Mouse (Mus musculus) kidney, postnatal 14 days (tissue): ENCODE results near the gene Zic4.

Experiments
- DNase-seq: peaks from one replicate; pipeline ENCODE4 v3.0.0; 2022; ENCODE audit warnings: mixed read lengths

The Zic4 gene

DNA sequence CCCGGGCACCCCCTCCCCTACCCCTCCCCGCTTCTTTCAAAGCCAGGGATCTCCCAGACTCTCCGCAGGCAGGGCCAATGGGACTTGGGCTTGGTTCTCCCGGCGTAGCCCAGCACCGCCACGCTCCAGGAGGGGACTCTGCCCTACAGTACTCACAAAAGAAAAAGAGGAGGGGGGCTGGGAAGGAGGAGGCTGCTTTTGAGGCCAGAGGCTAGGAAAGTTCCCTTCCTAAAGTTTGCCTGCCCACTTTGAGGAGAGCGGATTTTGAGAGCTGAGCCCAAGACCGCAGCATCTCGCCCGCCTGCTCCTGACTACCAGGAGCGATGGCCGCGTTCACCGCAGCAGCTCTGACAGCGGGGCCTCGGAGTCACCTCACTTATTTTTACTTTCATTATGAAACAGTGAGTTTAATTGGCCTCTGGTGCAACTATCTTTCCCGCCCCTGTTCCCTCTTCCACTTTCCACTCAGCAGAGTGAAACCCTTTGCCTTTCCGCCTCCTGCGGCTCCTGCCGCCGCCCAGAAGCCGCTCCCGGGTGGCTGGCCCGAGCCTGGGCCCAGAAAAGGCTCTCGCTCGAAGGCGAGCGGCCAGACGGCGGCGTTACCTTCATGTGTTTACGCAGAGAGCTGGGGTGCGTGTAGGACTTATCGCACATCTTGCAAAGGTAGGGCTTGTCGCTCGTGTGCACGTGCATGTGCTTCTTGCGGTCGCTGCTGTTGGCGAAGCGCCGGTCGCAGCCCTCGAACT is at the start of gene Zic4:
Gene Zic4 (plus strand): TSS at position 558 of the 746 bp plus-strand sequence.
- no peak for DNase-seq

DNA sequence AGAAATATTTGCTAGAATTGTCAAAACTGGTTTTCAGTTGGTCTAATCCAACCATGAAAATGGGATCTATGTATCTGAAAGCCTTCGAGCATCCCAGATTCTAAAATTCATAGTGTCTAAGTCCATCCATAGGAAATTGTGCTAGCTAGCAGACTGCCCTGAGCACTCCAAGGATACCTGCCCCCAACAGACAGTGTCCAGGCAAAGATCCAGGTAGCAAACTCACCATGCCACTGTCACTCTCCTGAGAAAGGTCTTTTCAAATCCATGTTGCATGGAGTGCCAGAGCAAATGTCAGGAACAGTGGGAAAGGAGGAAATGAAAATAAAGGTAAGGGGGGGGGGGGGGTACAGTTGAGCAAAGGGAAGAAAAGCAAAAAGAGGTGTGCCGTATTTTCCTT is 14.6 kb upstream of the Zic4 start:
- no peak for DNase-seq

DNA sequence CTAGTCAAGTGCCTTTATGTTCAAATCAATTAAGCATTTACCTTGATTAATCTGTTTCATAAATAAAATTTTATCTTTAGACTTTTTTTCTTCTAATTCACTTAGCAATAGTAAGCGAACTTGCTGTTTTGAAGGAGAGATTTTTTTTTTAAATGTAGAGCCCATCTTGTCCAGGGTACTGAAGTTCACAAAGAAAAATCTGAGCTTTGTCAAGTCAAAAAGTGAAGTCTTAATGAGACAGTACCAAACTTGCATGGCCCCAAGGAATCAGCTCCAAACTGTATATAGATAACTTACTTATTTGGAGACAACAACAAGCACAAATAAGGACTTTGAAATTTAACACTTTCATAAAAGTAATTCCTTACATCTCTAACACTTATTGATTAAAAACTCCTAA is 13.5 kb upstream of the Zic4 start:
- no peak for DNase-seq

GRCm38 (mm10) chr9:91350211-91350791 is 11.9 kb upstream of the Zic4 start:
- DNase-seq, result no peak

GRCm38 (mm10) chr9:91350861-91351291 is 11.3 kb upstream of the Zic4 start:
- DNase-seq, result no peak

- DNase-seq, result no peak
Observed at GRCm38 (mm10) chr9:91351361-91351760, 10.9 kb upstream of the Zic4 start.

- no peak for DNase-seq
Observed at GRCm38 (mm10) chr9:91351961-91352411, 10.2 kb upstream of the Zic4 start.

- DNase-seq, result no peak
Observed at GRCm38 (mm10) chr9:91352786-91353185, 9.4 kb upstream of the Zic4 start.

DNA sequence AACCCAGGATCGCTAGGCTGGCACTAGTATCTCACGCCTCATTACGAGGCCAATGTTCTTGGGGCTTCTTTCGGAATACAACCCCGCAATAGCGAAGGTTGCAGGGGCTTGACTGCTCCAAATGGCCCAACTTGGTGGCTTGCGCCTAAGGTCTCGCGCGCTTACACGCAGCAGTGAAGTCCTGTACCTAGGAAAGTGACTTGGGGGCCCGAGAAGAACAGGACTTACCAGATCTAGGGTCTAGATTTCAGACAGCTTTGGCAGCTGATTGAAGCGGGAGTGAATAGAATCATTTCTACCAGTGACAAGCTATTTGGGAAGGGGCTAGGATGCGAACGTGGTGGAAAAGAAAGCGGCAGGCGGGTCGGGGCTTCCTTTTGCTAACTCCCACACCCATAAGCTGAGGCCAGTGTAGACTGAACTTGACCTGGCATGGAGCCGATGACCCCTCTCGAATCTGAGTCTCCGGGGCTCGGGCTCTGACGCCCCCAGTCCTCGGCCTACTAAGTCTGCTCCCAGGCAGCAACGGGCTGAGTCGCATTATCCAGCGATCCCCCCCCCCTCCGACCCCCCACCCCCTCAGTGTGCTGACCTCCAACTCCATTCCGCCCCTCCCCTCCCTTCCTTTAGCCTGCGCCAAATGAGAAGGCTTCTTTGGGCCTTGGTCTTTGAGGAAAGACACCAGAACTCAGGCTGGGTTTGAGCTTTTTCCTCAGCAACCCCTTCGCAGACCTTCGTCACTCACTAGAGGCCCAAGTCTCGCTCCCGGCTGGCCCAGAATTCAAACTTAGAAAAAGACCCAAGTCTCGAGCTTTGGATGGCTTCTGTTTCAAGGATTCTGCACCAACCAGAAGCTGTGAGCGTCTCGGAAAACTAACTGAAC is 8.4 kb upstream of the Zic4 start:
- DNase-seq, result no peak

GRCm38 (mm10) chr9:91354434-91355269 is 7.6 kb upstream of the Zic4 start:
- no peak for DNase-seq

DNA sequence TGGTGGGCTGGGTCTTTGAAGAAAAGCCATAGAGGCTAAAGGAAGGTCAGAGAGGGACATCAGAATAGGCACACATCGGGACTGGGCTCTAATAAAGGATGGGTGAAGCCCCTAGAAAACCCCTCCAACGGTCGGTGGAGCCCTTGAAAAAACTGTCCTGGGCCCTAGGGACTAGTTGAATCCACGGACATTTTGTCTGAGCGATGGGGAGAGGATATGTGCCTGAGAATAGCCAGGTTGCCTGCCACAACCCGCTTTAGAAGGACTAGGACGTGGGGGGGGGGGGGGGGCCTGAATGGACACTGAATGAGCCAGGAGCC is 7.0 kb upstream of the Zic4 start:
- DNase-seq, result no peak

GRCm38 (mm10) chr9:91355629-91356352 is 6.4 kb upstream of the Zic4 start:
- no peak for DNase-seq

DNA sequence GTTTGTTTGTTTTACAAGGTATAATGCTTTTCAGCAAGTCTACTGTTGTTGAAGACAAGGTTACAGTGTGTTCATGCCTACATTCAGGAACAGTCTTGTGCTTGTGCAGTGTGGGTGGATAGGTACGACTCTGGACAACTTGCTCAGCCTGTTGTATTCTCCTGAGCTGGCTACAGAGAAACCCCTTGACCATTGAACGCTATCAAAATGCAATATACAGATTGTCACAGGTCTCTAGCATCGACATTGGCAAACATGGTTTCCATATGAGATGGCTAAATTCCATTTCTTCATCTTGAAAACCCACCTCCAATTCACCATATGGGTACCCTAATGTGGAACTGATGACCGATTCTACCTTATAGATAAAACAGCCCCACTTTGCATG is 5.9 kb upstream of the Zic4 start:
- DNase-seq, result no peak

- no peak for DNase-seq
Observed at GRCm38 (mm10) chr9:91357321-91357720, 4.9 kb upstream of the Zic4 start.

- no peak for DNase-seq
Observed at GRCm38 (mm10) chr9:91358851-91359687, 3.1 kb upstream of the Zic4 start.

DNA sequence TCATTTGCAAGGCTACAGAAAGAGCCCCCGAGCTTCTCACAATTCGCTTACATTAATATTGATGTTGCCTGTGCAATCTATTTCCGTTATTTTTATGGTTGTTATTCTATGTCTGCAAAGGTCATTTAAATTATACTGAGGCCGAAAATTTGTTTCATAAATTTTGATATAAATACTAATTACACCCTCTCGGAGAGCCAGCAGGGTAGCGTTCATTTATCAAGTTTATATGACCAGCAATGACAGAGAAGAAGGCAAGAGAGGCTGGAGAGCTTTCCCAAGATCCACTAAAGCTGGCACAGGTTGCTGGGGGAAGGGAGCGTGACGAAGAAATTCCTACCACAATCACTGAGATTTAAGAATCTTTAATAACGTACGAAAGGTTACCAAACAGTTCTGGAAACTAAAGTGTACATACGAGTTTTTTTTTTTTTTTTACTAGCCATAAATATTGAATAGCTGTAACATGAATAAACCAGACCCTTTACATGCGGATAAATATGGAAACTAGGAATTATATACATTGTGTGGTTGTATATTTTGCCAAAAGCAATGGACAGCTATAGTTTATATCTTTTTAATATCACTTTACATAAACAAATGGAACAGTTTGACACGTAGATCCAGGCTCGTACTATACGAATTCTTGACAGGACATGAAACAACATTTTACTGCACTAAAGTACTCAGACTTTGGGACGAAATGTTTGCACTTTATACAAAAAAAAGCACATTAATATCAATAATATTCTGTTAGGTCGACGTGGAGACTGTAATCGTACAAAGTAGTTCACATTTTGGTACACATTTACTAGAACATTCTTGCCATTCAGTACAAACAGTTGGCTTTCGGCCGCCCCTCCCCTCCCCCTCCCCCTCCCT is 1.8 kb upstream of the Zic4 start:
- DNase-seq, result no peak

DNA sequence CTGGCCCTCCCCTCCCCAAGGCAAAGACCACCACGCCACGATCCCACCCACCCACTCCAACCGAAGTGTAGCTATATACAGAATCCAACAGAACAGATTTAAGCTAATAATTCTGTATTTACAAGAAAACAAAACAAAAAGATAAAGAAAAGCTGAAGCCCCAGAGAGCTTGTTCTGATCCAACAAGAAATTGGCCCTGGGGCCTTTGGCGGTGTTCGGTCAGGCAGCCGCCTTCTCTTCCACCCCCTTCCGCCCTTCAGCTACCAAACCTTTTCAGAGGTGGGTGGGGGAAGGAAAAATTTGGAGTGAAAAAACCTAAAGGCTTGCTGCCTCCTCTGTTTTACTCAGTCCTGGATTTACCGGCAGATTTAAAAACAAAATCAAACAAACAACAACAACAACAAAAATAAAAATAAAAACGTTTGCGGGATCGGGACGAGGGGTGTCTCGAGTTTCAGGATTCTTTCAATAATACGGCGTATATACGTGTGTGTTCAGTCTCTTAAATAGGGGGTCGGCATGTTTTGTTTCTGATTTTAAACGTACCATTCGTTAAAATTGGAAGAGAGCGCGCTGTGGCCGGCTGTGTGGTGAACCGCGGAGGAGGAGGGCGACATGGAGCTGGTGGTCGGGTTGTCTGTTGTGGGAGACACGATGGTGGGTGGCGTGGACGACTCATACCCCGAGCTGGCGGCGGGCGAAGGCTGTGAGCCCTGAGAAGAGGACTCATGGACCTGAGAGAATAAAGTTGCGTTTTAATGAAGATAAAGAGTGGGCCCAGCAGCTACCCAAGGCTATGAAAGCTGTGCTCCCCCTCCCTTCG is 969 bp upstream of the Zic4 start:
- DNase-seq, result no peak

GRCm38 (mm10) chr9:91363011-91363730 is 958 bp downstream of the Zic4 start:
- DNase-seq, result no peak

DNA sequence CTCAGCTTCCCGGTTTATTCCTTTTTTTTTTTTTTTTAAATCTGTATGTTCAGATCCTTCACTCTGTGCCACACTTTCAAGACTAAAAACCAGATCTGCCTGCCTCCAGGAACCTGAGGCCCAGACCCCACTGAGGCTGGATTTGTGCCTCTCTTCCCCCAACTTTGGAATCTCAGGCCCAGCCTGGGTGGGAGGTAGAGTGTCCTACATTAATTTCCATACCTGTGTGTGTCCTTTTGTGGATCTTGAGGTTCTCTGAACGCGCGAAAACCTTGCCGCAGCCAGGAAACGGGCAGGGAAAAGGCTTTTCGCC is 1.6 kb downstream of the Zic4 start:
- DNase-seq, result no peak
